Mouse (Mus musculus) heart, embryonic 13.5 days (tissue): ENCODE measurements around the gene Gadd45gip1. TPM values are rescaled to one million over a fixed set of nuclear protein-coding genes. Genes with fewer than 3 reads are reported as not detected.

Experiments
- ATAC-seq: fragments of 200-750 bp; cut with Nextera tagmentation; 2 replicates; pipeline ENCODE4 v1.8.0; 2017; ENCODE audit warnings: moderate TSS enrichment; ENCODE audit not compliant: insufficient number of reproducible peaks, low FRiP score, low TSS enrichment; ENCODE audit errors: extremely low read depth
- H3K27ac ChIP-seq: fragments of 300-500 bp; sonication (generic); replicated peaks from 2 replicates; pipeline ENCODE4 v1.5.1; 2015; ENCODE audit warnings: moderate library complexity, mild to moderate bottlenecking, inconsistent platforms
- H3K27me3 ChIP-seq: fragments of 300-500 bp; sonication (generic); replicated peaks from 2 replicates; pipeline ENCODE4 v1.6.1; 2015; ENCODE audit warnings: mild to moderate bottlenecking, inconsistent platforms
- H3K36me3 ChIP-seq: fragments of 300-500 bp; sonication (generic); 2 replicates; pipeline ENCODE4 v1.6.1; 2015; ENCODE audit warnings: mild to moderate bottlenecking, inconsistent platforms
- H3K4me1 ChIP-seq: fragments of 300-500 bp; sonication (generic); 2 replicates; pipeline ENCODE4 v1.6.1; 2015; ENCODE audit warnings: inconsistent platforms
- H3K4me2 ChIP-seq: fragments of 300-500 bp; sonication (generic); 2 replicates; pipeline ENCODE4 v1.6.1; 2015; ENCODE audit warnings: inconsistent platforms, mild to moderate bottlenecking, moderate library complexity
- H3K4me3 ChIP-seq: fragments of 300-500 bp; sonication (generic); 2 replicates; pipeline ENCODE4 v1.5.1; 2015; ENCODE audit warnings: moderate library complexity, mild to moderate bottlenecking, inconsistent platforms
- H3K9ac ChIP-seq: fragments of 300-500 bp; sonication (generic); 2 replicates; pipeline ENCODE4 v1.6.1; 2015; ENCODE audit warnings: inconsistent platforms, mild to moderate bottlenecking, moderate library complexity
- H3K9me3 ChIP-seq: fragments of 300-500 bp; sonication (generic); 2 replicates; pipeline ENCODE4 v1.6.1; 2016; ENCODE audit warnings: inconsistent platforms
- WGBS: fragments of 180-500 bp; shearing (Covaris S2); methylation state at CpG from one replicate; pipeline ENCODE4 v1.1.7; 2015; ENCODE audit warnings: mixed read lengths; 5-methylcytosine and 5-hydroxymethylcytosine counted together
- polyA plus RNA-seq: library from polyadenylated mRNA; unstranded; fragments of >200 nt; fragmentation: Nextera tagmentation; extraction: Ambion mirVana; gene quantifications from 2 replicates; pipeline ENCODE4 v1.2.1, GENCODE M21; 2015

Gadd45gip1 gene
- polyA plus RNA-seq = 50.2 and 52.3 TPM in 2 replicates

DNA sequence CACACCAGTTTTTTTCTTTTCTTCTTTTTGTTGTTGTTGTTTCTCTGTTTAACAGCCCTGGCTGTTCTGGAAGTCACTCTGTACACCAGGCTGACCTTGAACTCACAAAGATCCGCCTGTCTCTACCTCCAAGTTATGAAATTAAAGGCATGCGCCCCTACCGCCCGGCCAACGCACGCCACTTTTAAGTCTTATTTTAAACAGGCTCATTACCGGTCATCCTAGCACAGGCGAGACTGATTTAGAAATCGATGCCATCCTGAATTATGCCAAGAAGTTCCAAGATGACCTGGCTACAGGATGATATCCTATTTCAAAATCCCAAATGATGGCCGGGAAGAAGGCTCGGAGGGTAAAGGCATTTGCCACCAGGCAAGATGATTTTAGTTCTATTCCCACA, at the start of gene Gadd45gip1:
Gadd45gip1 (plus strand) TSS at position 33 of the 400 bp plus-strand sequence.
- Histone ChIP-seq H3K4me1 (peaks cover 40% of the 10 kb centered on the region), H3K27me3 (no peaks in the 10 kb centered on the region), H3K27ac (peak within 1 kb of the TSS; percentile 96), H3K9ac (peak within 1 kb of the TSS; percentile 99), H3K4me2 (peak within 1 kb of the TSS; percentile 76), H3K9me3 (no peaks in the 10 kb centered on the region), H3K4me3 (peak within 1 kb of the TSS; percentile 99), H3K36me3 (peaks cover 31% of the 10 kb centered on the region)
- no peak for ATAC-seq
- 57% methylated on average over 11 of the region's 11 CpGs for WGBS

DNA sequence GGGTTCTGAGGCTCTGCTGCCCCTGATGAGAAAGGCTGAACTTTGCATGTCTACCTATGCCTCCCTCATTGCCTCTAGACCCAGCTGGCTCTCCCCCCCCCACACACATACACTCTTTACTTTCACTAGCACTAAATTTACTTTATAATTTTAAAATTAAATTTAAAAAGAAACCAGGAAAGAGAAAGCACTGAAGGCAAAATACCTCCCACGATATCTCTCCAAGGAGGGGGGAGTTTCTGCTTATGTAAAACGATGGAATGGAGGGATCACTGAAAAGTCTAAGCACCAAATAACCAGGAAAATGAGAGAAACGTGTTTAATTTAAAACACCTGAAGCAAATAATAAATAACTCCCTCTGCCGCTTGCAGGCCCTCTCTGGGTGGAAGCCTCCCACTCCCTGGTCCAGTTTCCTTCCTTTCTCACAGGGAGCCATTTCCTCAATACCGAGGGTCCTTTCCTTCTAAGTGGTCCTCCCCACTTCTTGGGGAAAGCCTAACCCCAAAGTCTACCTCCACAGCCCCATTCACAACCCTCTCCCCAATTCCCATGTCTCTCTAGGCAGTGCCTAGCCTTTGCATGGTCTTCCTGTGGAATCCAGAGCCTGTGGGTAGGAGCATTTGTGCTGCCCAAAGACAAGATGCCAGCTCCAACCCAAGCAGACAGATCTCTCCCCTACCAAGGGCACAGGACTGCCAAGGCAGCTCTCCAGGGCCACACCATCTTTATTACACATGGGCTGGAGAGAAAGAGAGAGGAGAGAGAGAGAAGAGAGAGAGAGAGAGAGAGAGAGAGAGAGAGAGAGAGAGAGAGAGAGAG, 49.4 kb upstream of the Gadd45gip1 start:
- no peaks in the 10 kb centered on the region for H3K36me3 ChIP-seq
- no peaks in the 10 kb centered on the region for H3K9me3 ChIP-seq
- 24% methylated on average over 5 of the region's 5 CpGs for WGBS
- no peak overlapping the region for H3K27ac ChIP-seq
- H3K4me1 ChIP-seq = peaks cover 70% of the 10 kb centered on the region
- H3K27me3 ChIP-seq = peaks cover 100% of the 10 kb centered on the region
- ATAC-seq = no peak
- no peak overlapping the region for H3K9ac ChIP-seq
- H3K4me3 ChIP-seq = no peak overlapping the region
- H3K4me2 ChIP-seq = no peak overlapping the region

DNA sequence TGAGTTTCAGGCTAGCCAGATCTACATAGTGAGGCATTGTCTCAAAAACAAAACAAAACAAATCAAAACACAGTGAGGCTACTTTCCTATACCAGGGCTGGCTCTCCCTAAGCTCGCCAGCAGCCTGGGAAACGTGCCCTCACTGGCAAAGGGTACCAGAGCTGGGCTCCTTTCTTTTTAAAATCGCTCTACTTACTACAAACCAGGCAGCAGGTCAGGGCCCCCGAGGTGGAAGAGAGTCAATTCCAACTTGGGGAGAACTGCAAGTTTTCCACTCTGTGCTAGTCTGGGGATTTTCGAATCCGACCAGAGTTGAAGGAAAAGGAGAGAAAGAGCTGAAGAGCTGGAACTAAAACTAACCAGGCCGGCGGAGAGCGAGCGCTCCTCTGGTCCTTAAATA, 48.6 kb upstream of the Gadd45gip1 start:
- H3K36me3 ChIP-seq = no peaks in the 10 kb centered on the region
- H3K27me3 ChIP-seq = peaks cover 100% of the 10 kb centered on the region
- WGBS = 21% methylated on average over 10 of the region's 10 CpGs
- no peaks in the 10 kb centered on the region for H3K9me3 ChIP-seq
- no peak overlapping the region for H3K27ac ChIP-seq
- ATAC-seq = no peak
- H3K4me1 ChIP-seq = peaks cover 75% of the 10 kb centered on the region
- H3K4me2 ChIP-seq = no peak overlapping the region
- H3K9ac ChIP-seq = no peak overlapping the region
- no peak overlapping the region for H3K4me3 ChIP-seq

GRCm38 (mm10) chr8:84783198-84783918, 48.0 kb upstream of the Gadd45gip1 start:
- no peak overlapping the region for H3K9ac ChIP-seq
- H3K27me3 ChIP-seq = peaks cover 100% of the 10 kb centered on the region
- H3K4me1 ChIP-seq = peaks cover 77% of the 10 kb centered on the region
- H3K27ac ChIP-seq = no peak overlapping the region
- no peak for ATAC-seq
- WGBS = 14% methylated on average over 11 of the region's 11 CpGs
- H3K4me2 ChIP-seq = no peak overlapping the region
- H3K36me3 ChIP-seq = no peaks in the 10 kb centered on the region
- H3K9me3 ChIP-seq = no peaks in the 10 kb centered on the region
- H3K4me3 ChIP-seq = no peak overlapping the region

DNA sequence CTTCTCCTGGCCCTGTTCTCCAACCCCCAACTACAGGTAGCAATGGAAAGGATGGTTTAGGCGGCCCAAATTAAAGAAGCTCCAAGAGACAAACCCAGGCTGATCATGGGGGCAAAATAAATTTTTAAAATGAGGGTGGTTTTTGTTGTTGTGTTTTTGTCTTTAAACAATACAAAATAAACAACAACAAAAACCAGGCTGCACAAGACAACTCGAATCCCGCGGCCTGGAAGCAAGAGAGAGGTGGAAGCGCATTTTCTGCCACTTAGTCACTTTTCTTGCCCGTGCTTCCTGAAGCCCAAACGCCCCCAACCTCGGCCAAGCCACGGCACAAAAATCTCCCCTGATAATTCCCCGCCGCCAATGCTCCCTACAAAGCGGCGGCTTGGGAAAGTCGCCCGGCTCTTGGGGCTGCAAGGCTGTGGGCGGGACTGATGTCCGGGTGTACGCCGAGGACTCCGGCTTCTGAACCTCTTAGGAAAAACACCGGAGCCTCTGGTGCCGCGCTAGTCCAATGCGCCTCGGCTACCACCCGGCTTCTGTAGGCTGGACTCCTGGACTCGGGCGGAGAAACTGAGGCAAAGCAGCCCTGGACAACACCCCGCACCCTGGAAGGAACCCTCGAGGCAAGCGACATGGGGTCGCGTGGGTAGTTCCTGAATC, 47.3 kb upstream of the Gadd45gip1 start:
- Histone ChIP-seq H3K36me3 (no peaks in the 10 kb centered on the region), H3K27me3 (peaks cover 100% of the 10 kb centered on the region), H3K27ac (no peak overlapping the region), H3K4me3 (peak overlapping the region; percentile 35), H3K9ac (peak overlapping the region; percentile 48), H3K9me3 (no peaks in the 10 kb centered on the region), H3K4me2 (peak overlapping the region; percentile 59), H3K4me1 (peaks cover 77% of the 10 kb centered on the region)
- WGBS = 2% methylated on average over 33 of the region's 33 CpGs
- ATAC-seq = no peak

DNA sequence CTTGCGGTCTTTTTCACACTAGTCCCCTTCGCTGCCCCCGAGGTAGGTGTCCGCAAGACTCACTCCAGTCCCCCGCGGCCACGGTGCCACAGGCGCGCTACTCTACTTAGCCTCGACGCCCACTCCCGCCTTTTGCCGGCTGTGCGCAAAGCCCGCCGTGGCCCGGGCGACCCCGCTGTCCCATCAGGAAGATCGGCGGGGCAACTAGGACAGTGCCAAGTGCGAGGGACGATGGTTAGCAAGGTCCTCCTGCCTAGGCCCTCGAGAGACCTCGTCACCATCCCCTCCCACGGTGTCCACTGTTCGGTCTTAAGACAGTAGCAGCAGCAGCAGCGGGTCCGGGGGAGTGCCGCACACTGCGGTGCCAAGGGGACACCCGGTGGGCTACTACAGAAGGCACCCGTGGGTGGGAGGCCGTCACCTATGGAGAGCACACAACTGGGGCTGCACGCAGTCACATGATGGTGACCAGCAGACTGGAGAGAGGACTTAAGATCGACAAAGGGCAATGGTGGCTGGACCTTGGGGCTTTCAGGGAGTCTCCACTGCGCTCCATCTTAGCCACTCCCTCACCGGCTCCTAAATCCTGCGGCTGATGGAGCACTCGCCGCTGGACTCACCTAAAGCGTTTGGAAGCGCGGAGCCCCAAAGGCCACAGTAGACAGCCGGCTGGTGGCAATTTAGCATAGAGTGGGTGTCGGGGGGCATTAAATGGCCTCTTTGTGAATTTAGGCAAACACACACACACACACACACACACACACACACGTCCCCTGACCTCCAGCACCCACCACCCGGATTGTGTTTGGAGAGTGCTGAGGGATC, 46.4 kb upstream of the Gadd45gip1 start:
- Histone ChIP-seq H3K4me2 (peak overlapping the region; percentile 59), H3K9ac (peak overlapping the region; percentile 48), H3K27ac (no peak overlapping the region), H3K9me3 (no peaks in the 10 kb centered on the region), H3K4me3 (peak overlapping the region; percentile 35), H3K27me3 (peaks cover 100% of the 10 kb centered on the region), H3K4me1 (peaks cover 77% of the 10 kb centered on the region), H3K36me3 (no peaks in the 10 kb centered on the region)
- no peak; the same call in 1 of the 2 replicates for ATAC-seq
- 4% methylated on average over 48 of the region's 48 CpGs for WGBS

DNA sequence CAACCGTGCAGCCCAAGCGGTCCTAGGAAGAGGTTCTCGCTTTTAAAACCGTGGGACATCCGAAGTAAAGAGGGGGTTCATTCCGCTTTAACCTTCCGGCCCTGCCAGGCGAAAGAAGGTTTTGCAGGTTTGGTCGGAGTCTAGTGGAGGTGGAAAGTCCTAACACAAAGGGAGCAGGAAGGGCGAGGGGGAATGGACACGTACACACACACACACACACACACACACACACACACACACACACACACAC, 45.9 kb upstream of the Gadd45gip1 start:
- Histone ChIP-seq H3K4me1 (peaks cover 77% of the 10 kb centered on the region), H3K36me3 (no peaks in the 10 kb centered on the region), H3K9ac (no peak overlapping the region; the same call in 1 of the 2 replicates), H3K27ac (no peak overlapping the region), H3K9me3 (no peaks in the 10 kb centered on the region), H3K4me3 (peak overlapping the region; percentile 35), H3K27me3 (peaks cover 100% of the 10 kb centered on the region), H3K4me2 (peak overlapping the region; percentile 59)
- ATAC-seq = no peak
- WGBS = 15% methylated on average over 11 of the region's 11 CpGs

- Histone ChIP-seq H3K4me3 (peak overlapping the region; percentile 12), H3K4me1 (peaks cover 81% of the 10 kb centered on the region), H3K27ac (no peak overlapping the region), H3K9ac (peak overlapping the region; percentile 56; the same call in 1 of the 2 replicates), H3K4me2 (peak overlapping the region; percentile 59), H3K36me3 (no peaks in the 10 kb centered on the region), H3K9me3 (no peaks in the 10 kb centered on the region), H3K27me3 (peaks cover 100% of the 10 kb centered on the region)
- ATAC-seq = no peak
- WGBS = 7% methylated on average over 38 of the region's 38 CpGs
Observed at GRCm38 (mm10) chr8:84785756-84786677, 45.3 kb upstream of the Gadd45gip1 start.

GRCm38 (mm10) chr8:84786801-84787467, 44.4 kb upstream of the Gadd45gip1 start:
- ATAC-seq = no peak
- H3K4me3 ChIP-seq = peak overlapping the region; percentile 12
- no peaks in the 10 kb centered on the region for H3K36me3 ChIP-seq
- peaks cover 77% of the 10 kb centered on the region for H3K4me1 ChIP-seq
- no peak overlapping the region for H3K9ac ChIP-seq
- peak overlapping the region; percentile 59 for H3K4me2 ChIP-seq
- H3K9me3 ChIP-seq = no peaks in the 10 kb centered on the region
- WGBS = 9% methylated on average over 11 of the region's 11 CpGs
- no peak overlapping the region for H3K27ac ChIP-seq
- peaks cover 98% of the 10 kb centered on the region for H3K27me3 ChIP-seq
